Mouse (Mus musculus): ENCODE data around the gene Tex16.

Tex16 gene

GRCm38 (mm10) chrX:112010707-112011106, at the start of gene Tex16:
Gene Tex16, plus strand, starts transcription at chrX:112011007.
- no peak for DNase-seq (ENCODE audit: low read depth, low spot score)

GRCm38 (mm10) chrX:111999661-112000060, 11.1 kb upstream of the Tex16 start:
- DNase-seq (ENCODE audit: low read depth, low spot score) = no peak

All from c-Kit-negative CD71-positive TER-119-positive erythroid progenitor cells, embryonic 14.5 days (primary cell).